Mouse (Mus musculus) midbrain, embryonic 14.5 days (tissue): ENCODE measurements around the gene Cpox. TPM values are rescaled to one million over a fixed set of nuclear protein-coding genes. Genes with fewer than 3 reads are reported as not detected.

ENCODE experiments used
- ATAC-seq: fragments of 200-750 bp; cut with Nextera tagmentation; 2 replicates; pipeline ENCODE4 v1.8.0; 2017; ENCODE audit warnings: moderate number of reproducible peaks, moderate library complexity; ENCODE audit not compliant: low FRiP score, low TSS enrichment
- DNase-seq: peaks from one replicate; pipeline ENCODE4 v3.0.0-alpha.2; 2015
- H3K27ac ChIP-seq: fragments of 300-500 bp; sonication (generic); replicated peaks from 2 replicates; pipeline ENCODE4 v1.5.1; 2014; ENCODE audit warnings: mild to moderate bottlenecking, low read depth, low read length, moderate library complexity
- H3K27me3 ChIP-seq: fragments of 300-500 bp; sonication (generic); 2 replicates; pipeline ENCODE4 v1.6.1; 2014; ENCODE audit warnings: low read length, control low read depth, mixed read lengths; ENCODE audit not compliant: control insufficient read depth, insufficient read depth
- H3K36me3 ChIP-seq: fragments of 300-500 bp; sonication (generic); 2 replicates; pipeline ENCODE4 v1.6.1; 2014; ENCODE audit warnings: low read length, control low read depth; ENCODE audit not compliant: control insufficient read depth, insufficient read depth
- H3K4me1 ChIP-seq: fragments of 300-500 bp; sonication (generic); 2 replicates; pipeline ENCODE4 v1.6.1; 2014; ENCODE audit warnings: mild to moderate bottlenecking, antibody characterized with exemption, low read length, control low read depth; ENCODE audit not compliant: control insufficient read depth, insufficient read depth
- H3K4me2 ChIP-seq: fragments of 300-500 bp; sonication (generic); 2 replicates; pipeline ENCODE4 v1.6.1; 2014; ENCODE audit warnings: mild to moderate bottlenecking, low read length, moderate library complexity
- H3K4me3 ChIP-seq: fragments of 300-500 bp; sonication (generic); replicated peaks from 2 replicates; pipeline ENCODE4 v1.5.1; 2014; ENCODE audit warnings: low read depth, low read length
- H3K9ac ChIP-seq: fragments of 300-500 bp; sonication (generic); replicated peaks from 2 replicates; pipeline ENCODE4 v1.6.1; 2014; ENCODE audit warnings: mild to moderate bottlenecking, low read length, moderate library complexity
- H3K9me3 ChIP-seq: fragments of 300-500 bp; sonication (generic); 2 replicates; pipeline ENCODE4 v1.6.1; 2016; ENCODE audit warnings: low read length, control low read depth, mixed read lengths; ENCODE audit not compliant: control insufficient read depth
- WGBS: fragments of 180-500 bp; shearing (Covaris S2); extraction: QIAGEN DNeasy Blood & Tissue Kit; methylation state at CpG from one replicate; pipeline ENCODE4 v1.1.7; 2014; 5-methylcytosine and 5-hydroxymethylcytosine counted together
- polyA plus RNA-seq: library from polyadenylated mRNA; unstranded; fragments of >200 nt; fragmentation: Nextera tagmentation; extraction: Ambion mirVana; gene quantifications from 2 replicates; pipeline ENCODE4 v1.2.1, GENCODE M21; 2014

The Cpox gene
- polyA plus RNA-seq, 1 experiment from 2014 or later = 13.3 TPM

- Histone ChIP-seq H3K4me2 (no peak overlapping the region), H3K9me3 (no peaks in the 10 kb centered on the region), H3K27ac (no peak overlapping the region), H3K36me3 (peaks cover 12% of the 10 kb centered on the region; the same call in 1 of the 2 replicates), H3K4me3 (no peak overlapping the region), H3K4me1 (no peaks in the 10 kb centered on the region), H3K9ac (no peak overlapping the region), H3K27me3 (no peaks in the 10 kb centered on the region)
- no peak for DNase-seq
- no peak for ATAC-seq
Measured at GRCm38 (mm10) chr16:58684537-58684936, 14.4 kb downstream of the Cpox start.

- no peak overlapping the region for H3K9ac ChIP-seq
- H3K9me3 ChIP-seq = no peaks in the 10 kb centered on the region
- peaks cover 9% of the 10 kb centered on the region; the same call in 1 of the 2 replicates for H3K36me3 ChIP-seq
- H3K27ac ChIP-seq = no peak overlapping the region
- no peak for DNase-seq
- H3K4me2 ChIP-seq = no peak overlapping the region
- no peaks in the 10 kb centered on the region for H3K27me3 ChIP-seq
- H3K4me1 ChIP-seq = no peaks in the 10 kb centered on the region
- no peak for ATAC-seq
- 85% methylated on average over 20 of the region's 20 CpGs for WGBS
- H3K4me3 ChIP-seq = no peak overlapping the region
Measured at GRCm38 (mm10) chr16:58685548-58686537, 15.8 kb downstream of the Cpox start.

GRCm38 (mm10) chr16:58688534-58688933 lies 18.4 kb downstream of the Cpox start:
- no peak overlapping the region for H3K9ac ChIP-seq
- H3K27ac ChIP-seq = no peak overlapping the region
- H3K9me3 ChIP-seq = no peaks in the 10 kb centered on the region
- DNase-seq (no peak), ATAC-seq (no peak)
- no peak overlapping the region for H3K4me2 ChIP-seq
- no peak overlapping the region for H3K4me3 ChIP-seq
- H3K27me3 ChIP-seq = no peaks in the 10 kb centered on the region
- no peaks in the 10 kb centered on the region for H3K36me3 ChIP-seq
- 100% methylated on average over 1 of the region's 1 CpGs for WGBS
- no peaks in the 10 kb centered on the region for H3K4me1 ChIP-seq

GRCm38 (mm10) chr16:58689555-58690169 lies 19.6 kb downstream of the Cpox start:
- Histone ChIP-seq H3K36me3 (no peaks in the 10 kb centered on the region), H3K4me3 (no peak overlapping the region), H3K27ac (no peak overlapping the region), H3K4me1 (no peaks in the 10 kb centered on the region), H3K9me3 (no peaks in the 10 kb centered on the region), H3K4me2 (no peak overlapping the region), H3K9ac (no peak overlapping the region), H3K27me3 (no peaks in the 10 kb centered on the region)
- 85% methylated on average over 5 of the region's 5 CpGs for WGBS
- ATAC-seq (no peak), DNase-seq (no peak)

- no peaks in the 10 kb centered on the region for H3K4me1 ChIP-seq
- H3K4me3 ChIP-seq = no peak overlapping the region
- H3K9ac ChIP-seq = no peak overlapping the region
- H3K4me2 ChIP-seq = no peak overlapping the region
- 84% methylated on average over 5 of the region's 5 CpGs for WGBS
- H3K27ac ChIP-seq = no peak overlapping the region
- ATAC-seq = no peak
- H3K36me3 ChIP-seq = no peaks in the 10 kb centered on the region
- H3K27me3 ChIP-seq = no peaks in the 10 kb centered on the region
- H3K9me3 ChIP-seq = no peaks in the 10 kb centered on the region
- no peak for DNase-seq
Measured at GRCm38 (mm10) chr16:58690322-58690732, 20.2 kb downstream of the Cpox start.

GRCm38 (mm10) chr16:58694091-58694490 lies 24.0 kb downstream of the Cpox start:
- Histone ChIP-seq H3K4me3 (no peak overlapping the region), H3K4me1 (no peaks in the 10 kb centered on the region), H3K27ac (no peak overlapping the region), H3K9me3 (no peaks in the 10 kb centered on the region), H3K27me3 (no peaks in the 10 kb centered on the region), H3K9ac (no peak overlapping the region), H3K4me2 (no peak overlapping the region), H3K36me3 (no peaks in the 10 kb centered on the region)
- 94% methylated on average over 5 of the region's 5 CpGs for WGBS
- DNase-seq (no peak), ATAC-seq (no peak)

- DNase-seq (no peak), ATAC-seq (no peak)
- 82% methylated on average over 3 of the region's 3 CpGs for WGBS
- H3K4me1 ChIP-seq = no peaks in the 10 kb centered on the region
- H3K9ac ChIP-seq = no peak overlapping the region
- no peak overlapping the region for H3K4me2 ChIP-seq
- H3K27me3 ChIP-seq = no peaks in the 10 kb centered on the region
- no peaks in the 10 kb centered on the region for H3K36me3 ChIP-seq
- H3K9me3 ChIP-seq = no peaks in the 10 kb centered on the region
- H3K4me3 ChIP-seq = no peak overlapping the region
- H3K27ac ChIP-seq = no peak overlapping the region
Measured at GRCm38 (mm10) chr16:58696796-58697195, 26.7 kb downstream of the Cpox start.

GRCm38 (mm10) chr16:58697261-58697660 lies 27.2 kb downstream of the Cpox start:
- H3K4me3 ChIP-seq = no peak overlapping the region
- no peak overlapping the region for H3K4me2 ChIP-seq
- H3K36me3 ChIP-seq = no peaks in the 10 kb centered on the region
- 100% methylated on average over 1 of the region's 1 CpGs for WGBS
- ATAC-seq (no peak), DNase-seq (no peak)
- H3K4me1 ChIP-seq = no peaks in the 10 kb centered on the region
- H3K27ac ChIP-seq = no peak overlapping the region
- no peaks in the 10 kb centered on the region for H3K27me3 ChIP-seq
- H3K9me3 ChIP-seq = no peaks in the 10 kb centered on the region
- H3K9ac ChIP-seq = no peak overlapping the region
